Mouse (Mus musculus) heart, adult 2 months (tissue): ENCODE results near the gene Elf3.
"Not testable (repeated sequence)": the region's sequence is repeated elsewhere in the genome, so short reads cannot be mapped to it uniquely, and the experiment has no call there.

Experiments
- CTCF ChIP-seq: fragments of 200-600 bp; IDR thresholded peaks from 2 replicates; pipeline ENCODE4 v1.8.1; 2022; ENCODE audit warnings: antibody characterized with exemption, mild to moderate bottlenecking, moderate library complexity
- POLR2A ChIP-seq: fragments of 200-500 bp; IDR thresholded peaks from 2 replicates; pipeline ENCODE4 v1.6.1; 2011; ENCODE audit warnings: mild to moderate bottlenecking, low read depth, low read length, control low read depth; ENCODE audit not compliant: insufficient read depth

DNA sequence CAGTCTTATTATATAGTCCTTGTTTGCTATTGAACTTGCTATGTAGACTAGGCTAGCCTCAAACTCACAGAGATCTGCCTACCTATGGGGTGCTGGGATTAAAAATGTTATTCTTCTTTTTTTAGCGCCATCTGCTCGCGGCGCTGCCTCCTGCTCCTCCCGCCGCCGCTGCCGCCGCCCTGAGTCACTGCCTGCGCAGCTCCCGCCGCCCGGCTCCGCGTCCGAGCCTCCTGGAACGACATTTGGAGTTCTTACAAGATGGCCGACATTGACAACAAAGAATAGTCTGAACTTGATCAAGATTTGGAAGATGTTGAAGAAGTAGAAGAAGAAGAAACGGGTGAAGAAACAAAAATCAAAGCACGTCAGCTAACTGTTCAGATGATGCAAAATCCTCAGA lies 26.5 kb downstream of the Elf3 start:
- TF ChIP-seq CTCF, POLR2A: not testable (repeated sequence)
